In genomic region chr6:122595637-122596036, GRCm38 (mm10) we compare ENCODE assay signal across 9 mouse cellular contexts. TPM values are rescaled to one million over a fixed set of nuclear protein-coding genes. Genes with fewer than 3 reads are reported as not detected.
DNase-seq lines count a peak whose midpoint lies in the region; TF ChIP-seq lines count a peak whose summit lies in the region.
"Had no signal": no experiment of that assay in that cellular context is flagged by ENCODE, and none has a peak within 500 bp of the region (broad histone marks: within the 10 kb centered on the region; RNA-seq: fewer than 3 reads in every experiment).

No protein-coding gene starts in this region.

- intact Hi-C loops in gastrocnemius, adult 2 months (cut with DNase I), result loop anchor here (2.0 kb wide), 1 partner anchor 37 kb away; no protein-coding TSS in a partner anchor

- H3K4me1 ChIP-seq in bone marrow macrophage, adult 2 months (ENCODE audit: control insufficient read depth, insufficient read depth, low read length), result peaks cover 29% of the 10 kb centered on the region

- no peak for TF ChIP-seq POLR2A in bone marrow macrophage, adult 2 months (IDR thresholded peaks at IDR 0.05; ENCODE audit: borderline replicate concordance, low read depth, low read length)

- peak; percentile 51 for TF ChIP-seq CTCF in gastrocnemius, adult 2 months (IDR thresholded peaks at IDR 0.05)
- TF ChIP-seq CTCF in bone marrow macrophage, adult 2 months (IDR thresholded peaks at IDR 0.05; ENCODE audit: low read depth, low read length), result no peak

- DNase-seq in gastrocnemius, adult 2 months, result no peak
- DNase-seq in gastrocnemius, postnatal 4 days (ENCODE audit: low spot score in 2 of 2), result no peak
- DNase-seq in 416B (ENCODE audit: low read depth), result peak; percentile 48
- DNase-seq in kidney, adult 11 months, result peak; percentile 35
- DNase-seq in lung, postnatal 10 days, result peak; percentile 57
- peak; percentile 47 for DNase-seq in splenic B cell, adult 2 months (ENCODE audit: low read depth, low spot score)
- DNase-seq in cerebellum, adult 8-10 months, result no peak

- peak overlapping the region; percentile 48 for H3K4me3 ChIP-seq in gastrocnemius, adult 2 months
- H3K4me3 ChIP-seq in bone marrow macrophage, adult 2 months (ENCODE audit: insufficient read depth, low read length), result peak overlapping the region; percentile 29

- H3K27me3 ChIP-seq in splenic B cell, adult 2 months (ENCODE audit: control insufficient read depth, insufficient read depth, low read length, poor library complexity, severe bottlenecking), result no peaks in the 10 kb centered on the region

- H3K36me3 ChIP-seq in splenic B cell, adult 2 months (ENCODE audit: control insufficient read depth, insufficient read depth, low read length, poor library complexity, severe bottlenecking), result peaks cover 24% of the 10 kb centered on the region

- H3K27ac ChIP-seq in gastrocnemius, adult 2 months, result no peak overlapping the region
- peak overlapping the region; percentile 72 for H3K27ac ChIP-seq in bone marrow macrophage, adult 2 months (ENCODE audit: insufficient read depth, low read depth, low read length)

RNA-seq across cellular contexts. Expression of gene Apobec1, which starts 6.6 kb away (rescaled TPM):
- total RNA-seq in gastrocnemius, adult 2 months (2021), result 1 to 10 TPM; 1.8 to 2.0 TPM
- 1 to 10 TPM; 3.1 to 4.6 TPM for total RNA-seq in gastrocnemius, postnatal 4 days (2021)
- polyA plus RNA-seq in bone marrow macrophage, adult 2 months (2012; ENCODE audit: insufficient read depth, insufficient read length, missing spikeins), result 664 and 728 TPM in 2 replicates

RNA-seq across cellular contexts. Expression of gene Gdf3, which starts 14.2 kb away (rescaled TPM):
- not detected for total RNA-seq in gastrocnemius, adult 2 months (2021)
- not detected for total RNA-seq in gastrocnemius, postnatal 4 days (2021)
- 30.2 and 32.0 TPM in 2 replicates for polyA plus RNA-seq in bone marrow macrophage, adult 2 months (2012; ENCODE audit: insufficient read depth, insufficient read length, missing spikeins)
- total RNA-seq: heart, postnatal 14 days had no signal

RNA-seq across cellular contexts. Expression of gene Dppa3, which starts 30.6 kb away (rescaled TPM):
- total RNA-seq in gastrocnemius, adult 2 months (2021), result not detected
- not detected for total RNA-seq in gastrocnemius, postnatal 4 days (2021)
- 14.6 and 20.2 TPM in 2 replicates for polyA plus RNA-seq in bone marrow macrophage, adult 2 months (2012; ENCODE audit: insufficient read depth, insufficient read length, missing spikeins)
- total RNA-seq: heart, postnatal 14 days had no signal

RNA-seq across cellular contexts. Expression of gene Aicda, which starts 42.0 kb away (rescaled TPM):
- not detected for total RNA-seq in gastrocnemius, adult 2 months (2021)
- total RNA-seq in gastrocnemius, postnatal 4 days (2021), result not detected
- polyA plus RNA-seq in bone marrow macrophage, adult 2 months (2012; ENCODE audit: insufficient read depth, insufficient read length, missing spikeins), result 0.45 TPM in 1 of 2 replicates, not detected in the other
- total RNA-seq: heart, postnatal 14 days had no signal

Comparison
In these comparisons a context has a peak if more than half of its experiments do, and no peak if none do; other contexts are left out.
1. DNase-seq: peak in 416B (single experiment), kidney, adult 11 months (single experiment), lung, postnatal 10 days (single experiment) and splenic B cell, adult 2 months (single experiment); none in gastrocnemius, adult 2 months (single experiment), gastrocnemius, postnatal 4 days (0 of 2) and cerebellum, adult 8-10 months (single experiment).